Comparison of ENCODE assay signal across 9 mouse cellular contexts in the genomic region with DNA sequence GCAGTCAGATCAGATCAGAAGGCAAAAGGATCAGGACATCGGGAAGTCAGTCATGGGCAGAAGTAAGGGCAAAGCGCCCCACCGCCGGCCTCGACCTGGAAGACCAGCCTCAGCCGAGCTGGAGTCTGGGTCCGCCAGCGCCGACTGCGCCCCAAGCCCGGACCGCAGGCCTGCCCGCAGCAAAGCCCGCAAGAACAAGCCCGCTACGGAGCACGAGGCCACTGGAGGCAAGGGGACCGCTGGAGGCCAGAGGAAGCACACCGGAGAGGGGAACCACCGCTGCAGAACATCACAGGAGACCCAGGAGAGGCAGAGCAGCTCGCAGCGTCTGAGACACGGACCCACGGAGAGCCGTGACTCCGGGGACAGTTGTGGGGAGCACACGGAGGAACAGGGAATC. TPM values are rescaled to one million over a fixed set of nuclear protein-coding genes. Genes with fewer than 3 reads are reported as not detected.
DNase-seq lines count a peak whose midpoint lies in the region; ATAC-seq and TF ChIP-seq lines count a peak whose summit lies in the region.
"Had no signal": no experiment of that assay in that cellular context is flagged by ENCODE, and none has a peak within 500 bp of the region (broad histone marks: within the 10 kb centered on the region; RNA-seq: fewer than 3 reads in every experiment).

A gene (plus strand): TSS at position 53 of the 400 bp plus-strand sequence.

- no peak for TF ChIP-seq POLR2A in olfactory bulb, adult 2 months (IDR thresholded peaks at IDR 0.05; ENCODE audit: insufficient read depth, low read depth, low read length)

- TF ChIP-seq CTCF in olfactory bulb, adult 2 months (IDR thresholded peaks at IDR 0.05; ENCODE audit: insufficient read depth, low read depth, low read length): no peak

- H3K4me1 ChIP-seq in lung, embryonic 15.5 days: peaks cover 17% of the 10 kb centered on the region
- peaks cover 8% of the 10 kb centered on the region for H3K4me1 ChIP-seq in forebrain, embryonic 13.5 days
- peaks cover 10% of the 10 kb centered on the region; the same call in 1 of the 2 replicates for H3K4me1 ChIP-seq in limb, embryonic 13.5 days
- H3K4me1 ChIP-seq in olfactory bulb, adult 2 months (ENCODE audit: control insufficient read depth, insufficient read depth, low read length): peaks cover 20% of the 10 kb centered on the region

- peak within 1 kb of the TSS; percentile 41 for H3K4me3 ChIP-seq in lung, embryonic 15.5 days
- peak within 1 kb of the TSS; percentile 36 for H3K4me3 ChIP-seq in forebrain, embryonic 13.5 days
- peak within 1 kb of the TSS; percentile 47 for H3K4me3 ChIP-seq in limb, embryonic 13.5 days
- H3K4me3 ChIP-seq in olfactory bulb, adult 2 months (ENCODE audit: insufficient read depth, low read depth, low read length): peak within 1 kb of the TSS; percentile 24

- H3K36me3 ChIP-seq in lung, embryonic 15.5 days: peaks cover 15% of the 10 kb centered on the region; the same call in 1 of the 2 replicates
- no peaks in the 10 kb centered on the region for H3K36me3 ChIP-seq in forebrain, embryonic 13.5 days (ENCODE audit: poor library complexity, severe bottlenecking)
- H3K36me3 ChIP-seq in limb, embryonic 13.5 days: no peaks in the 10 kb centered on the region

- H3K27ac ChIP-seq in lung, embryonic 15.5 days: no peak within 1 kb of the TSS
- H3K27ac ChIP-seq in forebrain, embryonic 13.5 days: no peak within 1 kb of the TSS
- no peak within 1 kb of the TSS for H3K27ac ChIP-seq in limb, embryonic 13.5 days
- H3K27ac ChIP-seq in olfactory bulb, adult 2 months (ENCODE audit: insufficient read depth, low read depth, low read length): no peak within 1 kb of the TSS

- H3K9me3 ChIP-seq in lung, embryonic 15.5 days: 0 out of 2 replicates have a peak, but pooled peaks cover 4% of the 10 kb centered on the region
- no peaks in the 10 kb centered on the region for H3K9me3 ChIP-seq in forebrain, embryonic 13.5 days (replicated peaks)
- no peaks in the 10 kb centered on the region for H3K9me3 ChIP-seq in limb, embryonic 13.5 days

- peak within 1 kb of the TSS; percentile 78 for H3K4me2 ChIP-seq in lung, embryonic 15.5 days
- H3K4me2 ChIP-seq in forebrain, embryonic 13.5 days: peak within 1 kb of the TSS; percentile 55
- peak within 1 kb of the TSS; percentile 68 for H3K4me2 ChIP-seq in limb, embryonic 13.5 days (replicated peaks)

- no peak for ATAC-seq in lung, embryonic 15.5 days (ENCODE audit: borderline replicate concordance, extremely low read depth, low FRiP score, low TSS enrichment)
- no peak for ATAC-seq in forebrain, embryonic 13.5 days
- ATAC-seq in limb, embryonic 13.5 days (ENCODE audit: low FRiP score, low read depth): no peak
- ATAC-seq in granulocyte monocyte progenitor cell, adult 5-6 weeks (replicated peaks; ENCODE audit: poor library complexity, severe bottlenecking): no peak

- peak within 1 kb of the TSS; percentile 39; the same call in 1 of the 2 replicates for H3K9ac ChIP-seq in lung, embryonic 15.5 days
- H3K9ac ChIP-seq in forebrain, embryonic 13.5 days: peak within 1 kb of the TSS; percentile 56
- peak within 1 kb of the TSS; percentile 59 for H3K9ac ChIP-seq in limb, embryonic 13.5 days

- 14% methylated on average over 27 of the region's 27 CpGs for WGBS in lung, embryonic 15.5 days
- WGBS in forebrain, embryonic 13.5 days: 11% methylated on average over 27 of the region's 27 CpGs
- WGBS in limb, embryonic 13.5 days: 12% methylated on average over 27 of the region's 27 CpGs
- 20% methylated on average over 27 of the region's 27 CpGs for WGBS in olfactory bulb, adult 2 months

- no peak for DNase-seq in lung, postnatal 10 days
- no peak for DNase-seq in Muller cell, postnatal 12 days (ENCODE audit: inconsistent ontology term)
- no peak for DNase-seq in gastrocnemius, adult 18-20 months (ENCODE audit: low spot score)
- DNase-seq: thymus, postnatal 14 days had no signal

- peaks cover 57% of the 10 kb centered on the region for H3K27me3 ChIP-seq in lung, embryonic 15.5 days
- peaks cover 66% of the 10 kb centered on the region for H3K27me3 ChIP-seq in forebrain, embryonic 13.5 days
- peaks cover 72% of the 10 kb centered on the region for H3K27me3 ChIP-seq in limb, embryonic 13.5 days

RNA-seq across cellular contexts. Expression of the gene that starts here (rescaled TPM):
- 0.25 and 0.49 TPM in 2 replicates for polyA plus RNA-seq in lung, embryonic 15.5 days (2015; fragmentation: Nextera tagmentation; extraction: Ambion mirVana)
- 0.21 TPM in 1 of 2 replicates, not detected in the other for polyA plus RNA-seq in forebrain, embryonic 13.5 days (2015; fragmentation: Nextera tagmentation; extraction: Ambion mirVana)
- 0.15 and 0.24 TPM in 2 replicates for polyA plus RNA-seq in limb, embryonic 13.5 days (2015; fragmentation: Nextera tagmentation; extraction: Ambion mirVana)
- polyA plus RNA-seq in olfactory bulb, adult 2 months (2012; ENCODE audit: insufficient read depth, insufficient read length, low replicate concordance, missing spikeins): not detected in 2 replicates
- 4.4 and 5.4 TPM in 2 replicates for total RNA-seq in granulocyte monocyte progenitor cell, adult 5-6 weeks (2014; fragmentation: Nextera tagmentation)
- total RNA-seq in granulocyte monocyte progenitor cell, adult 5-6 weeks (2017): 1.1 and 2.1 TPM in 2 replicates
- total RNA-seq in gastrocnemius, adult 18-20 months (2021): not detected
